Mouse (Mus musculus) midbrain, embryonic 14.5 days (tissue): ENCODE measurements around the gene Ms4a4d. TPM values are rescaled to one million over a fixed set of nuclear protein-coding genes. Genes with fewer than 3 reads are reported as not detected.
"Not testable (repeated sequence)": the region's sequence is repeated elsewhere in the genome, so short reads cannot be mapped to it uniquely, and the experiment has no call there.

ENCODE experiments used
- ATAC-seq: fragments of 200-750 bp; cut with Nextera tagmentation; 2 replicates; pipeline ENCODE4 v1.8.0; 2017; ENCODE audit warnings: moderate number of reproducible peaks, moderate library complexity; ENCODE audit not compliant: low FRiP score, low TSS enrichment
- DNase-seq: peaks from one replicate; pipeline ENCODE4 v3.0.0-alpha.2; 2015
- H3K27ac ChIP-seq: fragments of 300-500 bp; sonication (generic); replicated peaks from 2 replicates; pipeline ENCODE4 v1.5.1; 2014; ENCODE audit warnings: mild to moderate bottlenecking, low read depth, low read length, moderate library complexity
- H3K27me3 ChIP-seq: fragments of 300-500 bp; sonication (generic); 2 replicates; pipeline ENCODE4 v1.6.1; 2014; ENCODE audit warnings: low read length, control low read depth, mixed read lengths; ENCODE audit not compliant: control insufficient read depth, insufficient read depth
- H3K36me3 ChIP-seq: fragments of 300-500 bp; sonication (generic); 2 replicates; pipeline ENCODE4 v1.6.1; 2014; ENCODE audit warnings: low read length, control low read depth; ENCODE audit not compliant: control insufficient read depth, insufficient read depth
- H3K4me1 ChIP-seq: fragments of 300-500 bp; sonication (generic); 2 replicates; pipeline ENCODE4 v1.6.1; 2014; ENCODE audit warnings: mild to moderate bottlenecking, antibody characterized with exemption, low read length, control low read depth; ENCODE audit not compliant: control insufficient read depth, insufficient read depth
- H3K4me2 ChIP-seq: fragments of 300-500 bp; sonication (generic); 2 replicates; pipeline ENCODE4 v1.6.1; 2014; ENCODE audit warnings: mild to moderate bottlenecking, low read length, moderate library complexity
- H3K4me3 ChIP-seq: fragments of 300-500 bp; sonication (generic); replicated peaks from 2 replicates; pipeline ENCODE4 v1.5.1; 2014; ENCODE audit warnings: low read depth, low read length
- H3K9ac ChIP-seq: fragments of 300-500 bp; sonication (generic); replicated peaks from 2 replicates; pipeline ENCODE4 v1.6.1; 2014; ENCODE audit warnings: mild to moderate bottlenecking, low read length, moderate library complexity
- H3K9me3 ChIP-seq: fragments of 300-500 bp; sonication (generic); 2 replicates; pipeline ENCODE4 v1.6.1; 2016; ENCODE audit warnings: low read length, control low read depth, mixed read lengths; ENCODE audit not compliant: control insufficient read depth
- WGBS: fragments of 180-500 bp; shearing (Covaris S2); extraction: QIAGEN DNeasy Blood & Tissue Kit; methylation state at CpG from one replicate; pipeline ENCODE4 v1.1.7; 2014; 5-methylcytosine and 5-hydroxymethylcytosine counted together
- polyA plus RNA-seq: library from polyadenylated mRNA; unstranded; fragments of >200 nt; fragmentation: Nextera tagmentation; extraction: Ambion mirVana; gene quantifications from 2 replicates; pipeline ENCODE4 v1.2.1, GENCODE M21; 2014

Ms4a4d gene
- polyA plus RNA-seq, 1 experiment from 2014 or later = not detected

DNA sequence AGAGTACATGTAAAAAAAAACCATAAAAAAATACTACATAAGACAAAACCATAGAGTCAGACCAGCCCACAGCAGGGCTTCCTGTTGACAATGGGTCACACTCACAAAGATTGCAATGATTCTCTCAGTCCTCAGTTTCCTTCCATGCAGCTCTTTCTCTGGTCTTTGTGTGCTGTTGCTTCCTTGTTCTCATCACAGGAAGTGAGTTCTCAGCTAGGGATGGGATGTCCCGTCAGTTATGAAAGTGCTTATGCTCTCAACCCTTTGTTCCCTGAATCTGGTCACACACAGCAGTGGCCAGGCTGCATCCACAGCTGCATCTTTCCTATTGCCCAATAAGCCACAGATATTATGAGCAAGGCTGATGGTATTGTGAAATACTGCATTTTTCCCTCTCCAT, 23.1 kb upstream of the Ms4a4d start:
- H3K4me3 ChIP-seq = no peak overlapping the region
- H3K9ac ChIP-seq = no peak overlapping the region
- H3K27me3 ChIP-seq = no peaks in the 10 kb centered on the region
- H3K36me3 ChIP-seq = no peaks in the 10 kb centered on the region
- H3K4me2 ChIP-seq = no peak overlapping the region
- H3K27ac ChIP-seq = no peak overlapping the region
- 70% methylated on average over 1 of the region's 1 CpGs for WGBS
- DNase-seq = no peak
- H3K4me1 ChIP-seq = no peaks in the 10 kb centered on the region
- H3K9me3 ChIP-seq = no peaks in the 10 kb centered on the region
- no peak for ATAC-seq

DNA sequence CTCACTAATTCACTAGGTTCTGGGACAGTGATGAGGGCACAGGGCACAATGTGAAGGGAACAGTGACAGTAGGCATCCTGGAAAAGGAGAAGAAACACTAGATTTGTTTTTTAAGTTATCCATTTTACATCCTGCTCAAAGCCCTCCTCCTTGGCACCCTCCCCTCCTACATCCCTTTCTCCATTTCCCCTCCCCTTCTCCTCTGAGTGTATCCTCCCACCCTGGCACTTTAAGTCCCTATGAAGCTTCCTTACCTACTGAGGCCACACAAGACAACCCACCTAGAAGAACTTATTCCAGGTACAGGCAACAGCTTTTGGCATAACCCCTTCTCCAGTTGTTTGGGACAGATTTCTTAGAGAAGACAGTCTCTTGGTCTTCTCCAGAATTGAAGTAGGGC, 20.4 kb upstream of the Ms4a4d start, which contains the start of gene Ms4a6b:
TSS of gene Ms4a6b (plus strand) at position 267 of the 400 bp plus-strand sequence.
- Histone ChIP-seq H3K4me3 (no peak within 1 kb of the TSS), H3K27me3 (no peaks in the 10 kb centered on the region), H3K4me2 (no peak within 1 kb of the TSS), H3K9ac (no peak within 1 kb of the TSS), H3K36me3 (no peaks in the 10 kb centered on the region), H3K27ac (no peak within 1 kb of the TSS), H3K4me1 (no peaks in the 10 kb centered on the region), H3K9me3 (no peaks in the 10 kb centered on the region)
- no peak for ATAC-seq
- DNase-seq = no peak

DNA sequence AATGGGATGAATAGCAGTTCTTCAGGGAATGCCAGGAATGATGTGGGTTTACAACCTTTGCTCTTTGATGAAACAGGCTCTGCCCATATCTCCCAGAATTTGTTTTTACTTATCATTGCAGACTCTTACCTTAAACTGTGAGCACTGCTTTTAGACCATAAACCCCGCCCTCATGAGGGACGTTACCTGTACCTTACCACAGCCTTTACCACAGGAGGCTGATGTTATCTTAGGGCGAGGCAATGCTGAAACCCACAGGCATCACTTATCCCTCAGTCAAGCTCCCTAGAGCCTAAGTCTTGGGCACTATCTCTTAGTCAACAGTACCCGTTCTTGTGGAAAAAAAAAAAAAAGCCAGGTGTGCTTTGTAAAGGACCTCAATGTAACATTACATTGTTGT, 19.8 kb upstream of the Ms4a4d start:
- no peak for ATAC-seq
- no peaks in the 10 kb centered on the region for H3K27me3 ChIP-seq
- no peaks in the 10 kb centered on the region for H3K9me3 ChIP-seq
- no peaks in the 10 kb centered on the region for H3K4me1 ChIP-seq
- H3K9ac ChIP-seq = no peak overlapping the region
- no peak overlapping the region for H3K4me2 ChIP-seq
- H3K36me3 ChIP-seq = no peaks in the 10 kb centered on the region
- WGBS = 69% methylated on average over 4 of the region's 4 CpGs
- DNase-seq = no peak
- no peak overlapping the region for H3K4me3 ChIP-seq
- H3K27ac ChIP-seq = no peak overlapping the region

- H3K27ac ChIP-seq, H3K9ac ChIP-seq, H3K9me3 ChIP-seq, H3K4me3 ChIP-seq, ATAC-seq, H3K4me1 ChIP-seq, H3K27me3 ChIP-seq, H3K36me3 ChIP-seq, H3K4me2 ChIP-seq, DNase-seq: not testable (repeated sequence)
- WGBS = 67% methylated on average over 1 of the region's 1 CpGs
These were observed 19.2 kb upstream of the Ms4a4d start for GRCm38 (mm10) chr19:11517373-11517772.

- not testable (repeated sequence) for H3K9ac ChIP-seq, H3K36me3 ChIP-seq, H3K4me3 ChIP-seq, H3K27me3 ChIP-seq, DNase-seq, H3K9me3 ChIP-seq, ATAC-seq, H3K27ac ChIP-seq, H3K4me2 ChIP-seq, H3K4me1 ChIP-seq
- 74% methylated on average over 2 of the region's 2 CpGs for WGBS
These were observed 18.2 kb upstream of the Ms4a4d start for GRCm38 (mm10) chr19:11518356-11518755.

DNA sequence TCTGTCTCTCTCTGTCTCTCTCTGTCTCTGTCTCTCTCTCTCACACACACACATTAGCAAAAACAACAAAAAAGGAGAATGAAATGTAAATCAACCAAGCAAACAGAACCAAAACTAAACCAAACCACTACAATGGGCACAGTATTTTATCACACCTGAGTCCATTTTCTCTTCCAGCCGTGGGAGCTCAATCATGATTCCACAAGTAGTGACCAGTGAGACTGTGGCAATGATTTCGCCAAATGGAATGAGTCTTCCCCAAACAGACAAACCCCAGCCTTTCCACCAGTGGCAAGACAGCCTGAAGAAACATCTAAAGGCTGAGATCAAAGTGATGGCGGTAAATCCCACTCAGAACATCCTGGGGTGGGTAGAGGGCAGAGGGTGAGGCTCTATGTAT, 16.5 kb upstream of the Ms4a4d start:
- Histone ChIP-seq H3K9me3 (no peaks in the 10 kb centered on the region), H3K4me1 (no peaks in the 10 kb centered on the region), H3K27me3 (no peaks in the 10 kb centered on the region), H3K36me3 (no peaks in the 10 kb centered on the region), H3K4me3 (no peak overlapping the region), H3K4me2 (no peak overlapping the region), H3K27ac (no peak overlapping the region), H3K9ac (no peak overlapping the region)
- ATAC-seq (no peak), DNase-seq (no peak)
- 93% methylated on average over 3 of the region's 3 CpGs for WGBS

DNA sequence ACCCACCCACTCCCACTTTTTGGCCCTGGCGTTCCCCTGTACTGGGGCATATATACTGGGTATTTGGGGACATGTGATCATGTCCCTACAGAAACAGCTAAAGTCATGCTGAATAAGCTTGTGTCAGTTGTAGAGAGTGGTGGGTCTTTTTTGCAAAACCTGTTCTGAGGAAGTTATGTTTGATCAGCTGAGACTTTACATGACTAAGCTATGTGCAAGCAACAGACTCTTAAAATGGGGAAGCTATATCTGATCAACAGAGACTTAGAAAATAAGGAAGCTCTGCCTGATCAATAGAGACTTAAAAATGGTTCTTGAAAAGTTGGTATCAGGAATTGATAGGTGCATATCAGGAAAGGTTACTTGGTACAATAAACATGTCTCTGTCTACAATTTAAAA, 3.2 kb upstream of the Ms4a4d start:
- no peak for DNase-seq
- Histone ChIP-seq H3K27me3 (no peaks in the 10 kb centered on the region), H3K36me3 (no peaks in the 10 kb centered on the region), H3K4me2 (no peak overlapping the region), H3K27ac (no peak overlapping the region), H3K9ac (no peak overlapping the region), H3K4me1 (no peaks in the 10 kb centered on the region), H3K9me3 (no peaks in the 10 kb centered on the region), H3K4me3 (no peak overlapping the region)
- ATAC-seq = no peak
- 76% methylated on average over 1 of the region's 1 CpGs for WGBS

- Histone ChIP-seq H3K9ac (no peak overlapping the region), H3K9me3 (no peaks in the 10 kb centered on the region), H3K27ac (no peak overlapping the region), H3K4me3 (no peak overlapping the region), H3K27me3 (no peaks in the 10 kb centered on the region), H3K4me2 (no peak overlapping the region), H3K4me1 (no peaks in the 10 kb centered on the region), H3K36me3 (no peaks in the 10 kb centered on the region)
- WGBS = 63% methylated on average over 2 of the region's 2 CpGs
- ATAC-seq (no peak), DNase-seq (no peak)
These were observed 2.6 kb upstream of the Ms4a4d start for GRCm38 (mm10) chr19:11533888-11534445.

- no peak overlapping the region for H3K4me3 ChIP-seq
- 29% methylated on average over 2 of the region's 2 CpGs for WGBS
These were observed 735 bp downstream of the Ms4a4d start for GRCm38 (mm10) chr19:11537336-11537735.

More at GRCm38 (mm10) chr19:11537336-11537735, 735 bp downstream of the Ms4a4d start:
- Histone ChIP-seq H3K36me3 (no peaks in the 10 kb centered on the region), H3K9me3 (no peaks in the 10 kb centered on the region), H3K27ac (no peak overlapping the region), H3K27me3 (no peaks in the 10 kb centered on the region), H3K9ac (no peak overlapping the region), H3K4me2 (no peak overlapping the region), H3K4me1 (no peaks in the 10 kb centered on the region)
- DNase-seq = no peak
- ATAC-seq = no peak
